Mouse (Mus musculus) lung, embryonic 16.5 days (tissue): ENCODE measurements around the gene Gm17018. TPM values are rescaled to one million over a fixed set of nuclear protein-coding genes. Genes with fewer than 3 reads are reported as not detected.
"Not testable (repeated sequence)": the region's sequence is repeated elsewhere in the genome, so short reads cannot be mapped to it uniquely, and the experiment has no call there.

Source experiments
- ATAC-seq: fragments of 200-750 bp; cut with Nextera tagmentation; 2 replicates; pipeline ENCODE4 v1.8.0; 2017; ENCODE audit warnings: low read depth, mild to moderate bottlenecking, moderate library complexity
- H3K27ac ChIP-seq: fragments of 300-500 bp; sonication (generic); 2 replicates; pipeline ENCODE4 v1.5.1; 2014; ENCODE audit warnings: mild to moderate bottlenecking, control low read depth, low read length
- H3K27me3 ChIP-seq: fragments of 300-500 bp; sonication (generic); 2 replicates; pipeline ENCODE4 v1.6.1; 2014; ENCODE audit warnings: low read depth, low read length, mixed read lengths; ENCODE audit not compliant: control insufficient read depth, insufficient read depth
- H3K36me3 ChIP-seq: fragments of 300-500 bp; sonication (generic); 2 replicates; pipeline ENCODE4 v1.6.1; 2014; ENCODE audit warnings: low read length; ENCODE audit not compliant: control insufficient read depth, insufficient read depth
- H3K4me1 ChIP-seq: fragments of 300-500 bp; sonication (generic); replicated peaks from 2 replicates; pipeline ENCODE4 v1.6.1; 2014; ENCODE audit warnings: low read length, mixed read lengths; ENCODE audit not compliant: control insufficient read depth, insufficient read depth
- H3K4me2 ChIP-seq: fragments of 300-500 bp; sonication (generic); 2 replicates; pipeline ENCODE4 v1.6.1; 2014; ENCODE audit warnings: low read depth, low read length, control low read depth
- H3K4me3 ChIP-seq: fragments of 300-500 bp; sonication (generic); 2 replicates; pipeline ENCODE4 v1.5.1; 2014; ENCODE audit warnings: mild to moderate bottlenecking, low read length, control low read depth
- H3K9ac ChIP-seq: fragments of 300-500 bp; sonication (generic); 2 replicates; pipeline ENCODE4 v1.6.1; 2014; ENCODE audit warnings: low read length, control low read depth
- H3K9me3 ChIP-seq: fragments of 300-500 bp; sonication (generic); 2 replicates; pipeline ENCODE4 v1.6.1; 2016; ENCODE audit warnings: low read length; ENCODE audit not compliant: control insufficient read depth
- WGBS: fragments of 180-500 bp; shearing (Covaris S2); extraction: QIAGEN DNeasy Blood & Tissue Kit; methylation state at CpG from one replicate; pipeline ENCODE4 v1.1.7; 2014; 5-methylcytosine and 5-hydroxymethylcytosine counted together
- polyA plus RNA-seq: library from polyadenylated mRNA; unstranded; fragments of >200 nt; fragmentation: Nextera tagmentation; extraction: Ambion mirVana; gene quantifications from 2 replicates; pipeline ENCODE4 v1.2.1, GENCODE M21; 2015

Gm17018 gene
- polyA plus RNA-seq, 1 experiment from 2014 or later, result 60.5 TPM

- no peaks in the 10 kb centered on the region for H3K36me3 ChIP-seq
- H3K4me2 ChIP-seq, result peak overlapping the region; percentile 84
- ATAC-seq, result peak; percentile 41; the same call in 1 of the 2 replicates
- under 1% methylated on average over 21 of the region's 26 CpGs for WGBS
- peaks cover 32% of the 10 kb centered on the region for H3K27me3 ChIP-seq
- no peak overlapping the region for H3K27ac ChIP-seq
- no peaks in the 10 kb centered on the region for H3K9me3 ChIP-seq
- H3K4me3 ChIP-seq, result peak overlapping the region; percentile 49
- peaks cover 14% of the 10 kb centered on the region for H3K4me1 ChIP-seq
- H3K9ac ChIP-seq, result peak overlapping the region; percentile 58
Observed at GRCm38 (mm10) chr19:45544152-45544924, 16.1 kb upstream of the Gm17018 start.

DNA sequence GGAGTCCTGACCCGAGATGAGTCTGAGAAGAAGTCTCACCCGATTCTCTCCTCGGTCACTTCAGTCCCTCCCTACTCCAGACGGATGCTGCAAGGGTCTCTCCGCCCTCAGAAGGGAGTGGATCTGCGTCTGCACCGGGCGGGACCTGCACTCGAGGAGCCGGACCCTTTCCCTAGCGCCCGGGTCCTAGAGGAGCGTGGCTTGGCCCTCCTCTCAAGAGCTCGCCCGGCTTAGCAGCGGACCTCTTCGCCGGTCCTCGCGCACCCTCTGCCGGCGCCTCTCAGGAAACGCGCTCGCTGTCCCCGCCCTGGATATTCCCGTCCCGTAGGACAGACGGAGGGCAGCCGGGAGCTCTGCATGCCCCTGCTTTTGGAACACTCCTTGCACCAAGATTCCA, 15.5 kb upstream of the Gm17018 start:
- WGBS, result under 1% methylated on average over 30 of the region's 30 CpGs
- H3K4me2 ChIP-seq, result peak overlapping the region; percentile 84
- H3K4me1 ChIP-seq, result peaks cover 14% of the 10 kb centered on the region
- H3K27me3 ChIP-seq, result peaks cover 32% of the 10 kb centered on the region
- H3K4me3 ChIP-seq, result peak overlapping the region; percentile 49
- H3K27ac ChIP-seq, result no peak overlapping the region
- no peaks in the 10 kb centered on the region for H3K9me3 ChIP-seq
- peak overlapping the region; percentile 58 for H3K9ac ChIP-seq
- no peaks in the 10 kb centered on the region for H3K36me3 ChIP-seq
- ATAC-seq, result peak; percentile 81

- not testable (repeated sequence) for H3K36me3 ChIP-seq, H3K9ac ChIP-seq, H3K9me3 ChIP-seq, H3K4me3 ChIP-seq, H3K4me2 ChIP-seq, H3K27me3 ChIP-seq, H3K27ac ChIP-seq
- 0 out of 2 replicates have a peak, but pooled peaks have one; percentile 22 for ATAC-seq
- peaks cover 15% of the 10 kb centered on the region for H3K4me1 ChIP-seq
Observed at GRCm38 (mm10) chr19:45548196-45548595, 12.2 kb upstream of the Gm17018 start.

GRCm38 (mm10) chr19:45549128-45549915, 11.1 kb upstream of the Gm17018 start:
- 80% methylated on average over 23 of the region's 23 CpGs for WGBS
- no peak for ATAC-seq
- Histone ChIP-seq H3K9ac (no peak overlapping the region), H3K27me3 (peaks cover 3% of the 10 kb centered on the region; the same call in 1 of the 2 replicates), H3K36me3 (peaks cover 16% of the 10 kb centered on the region), H3K4me3 (no peak overlapping the region), H3K4me2 (no peak overlapping the region), H3K27ac (no peak overlapping the region), H3K9me3 (no peaks in the 10 kb centered on the region), H3K4me1 (peaks cover 11% of the 10 kb centered on the region)

GRCm38 (mm10) chr19:45549948-45550347, 10.5 kb upstream of the Gm17018 start:
- Histone ChIP-seq H3K27me3 (peaks cover 3% of the 10 kb centered on the region; the same call in 1 of the 2 replicates), H3K4me2 (no peak overlapping the region), H3K9ac (no peak overlapping the region), H3K4me1 (peaks cover 5% of the 10 kb centered on the region; the same call in 1 of the 2 replicates), H3K4me3 (no peak overlapping the region), H3K36me3 (peaks cover 18% of the 10 kb centered on the region), H3K27ac (no peak overlapping the region), H3K9me3 (no peaks in the 10 kb centered on the region)
- no peak for ATAC-seq
- 64% methylated on average over 4 of the region's 4 CpGs for WGBS

- WGBS, result 36% methylated on average over 6 of the region's 6 CpGs
- Histone ChIP-seq H3K4me3 (no peak overlapping the region), H3K9ac (no peak overlapping the region), H3K27me3 (no peaks in the 10 kb centered on the region), H3K9me3 (no peaks in the 10 kb centered on the region), H3K27ac (0 out of 2 replicates have a peak overlapping the region, but pooled peaks have one; percentile 13), H3K4me1 (peaks cover 5% of the 10 kb centered on the region; the same call in 1 of the 2 replicates), H3K36me3 (peaks cover 18% of the 10 kb centered on the region), H3K4me2 (no peak overlapping the region)
- ATAC-seq, result peak; percentile 65
Observed at GRCm38 (mm10) chr19:45552187-45552586, 8.2 kb upstream of the Gm17018 start.

DNA sequence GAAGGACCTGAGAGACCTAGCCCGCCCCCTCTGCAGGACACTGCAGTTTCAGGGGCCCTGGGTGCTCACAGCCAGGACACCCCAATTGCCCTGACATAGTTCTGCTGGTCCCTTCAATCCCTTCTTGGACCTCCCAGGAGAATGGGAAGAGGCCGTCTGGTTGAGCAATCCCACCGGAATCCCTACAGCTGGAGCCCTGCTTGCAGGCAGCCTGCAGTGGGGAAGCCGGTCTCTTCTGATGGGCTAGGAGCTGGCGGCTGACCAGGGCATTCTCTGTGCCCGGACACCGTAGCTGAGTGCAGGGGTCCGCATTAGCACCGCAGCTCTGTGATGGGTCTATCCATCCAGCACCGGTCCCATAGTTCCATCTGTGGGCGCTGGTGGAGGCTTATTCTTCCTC, 6.3 kb upstream of the Gm17018 start:
- no peaks in the 10 kb centered on the region for H3K27me3 ChIP-seq
- no peak overlapping the region for H3K9ac ChIP-seq
- ATAC-seq, result no peak
- no peak overlapping the region for H3K27ac ChIP-seq
- peaks cover 20% of the 10 kb centered on the region for H3K36me3 ChIP-seq
- H3K4me2 ChIP-seq, result no peak overlapping the region
- 89% methylated on average over 11 of the region's 11 CpGs for WGBS
- H3K9me3 ChIP-seq, result no peaks in the 10 kb centered on the region
- no peak overlapping the region for H3K4me3 ChIP-seq
- peaks cover 5% of the 10 kb centered on the region; the same call in 1 of the 2 replicates for H3K4me1 ChIP-seq

DNA sequence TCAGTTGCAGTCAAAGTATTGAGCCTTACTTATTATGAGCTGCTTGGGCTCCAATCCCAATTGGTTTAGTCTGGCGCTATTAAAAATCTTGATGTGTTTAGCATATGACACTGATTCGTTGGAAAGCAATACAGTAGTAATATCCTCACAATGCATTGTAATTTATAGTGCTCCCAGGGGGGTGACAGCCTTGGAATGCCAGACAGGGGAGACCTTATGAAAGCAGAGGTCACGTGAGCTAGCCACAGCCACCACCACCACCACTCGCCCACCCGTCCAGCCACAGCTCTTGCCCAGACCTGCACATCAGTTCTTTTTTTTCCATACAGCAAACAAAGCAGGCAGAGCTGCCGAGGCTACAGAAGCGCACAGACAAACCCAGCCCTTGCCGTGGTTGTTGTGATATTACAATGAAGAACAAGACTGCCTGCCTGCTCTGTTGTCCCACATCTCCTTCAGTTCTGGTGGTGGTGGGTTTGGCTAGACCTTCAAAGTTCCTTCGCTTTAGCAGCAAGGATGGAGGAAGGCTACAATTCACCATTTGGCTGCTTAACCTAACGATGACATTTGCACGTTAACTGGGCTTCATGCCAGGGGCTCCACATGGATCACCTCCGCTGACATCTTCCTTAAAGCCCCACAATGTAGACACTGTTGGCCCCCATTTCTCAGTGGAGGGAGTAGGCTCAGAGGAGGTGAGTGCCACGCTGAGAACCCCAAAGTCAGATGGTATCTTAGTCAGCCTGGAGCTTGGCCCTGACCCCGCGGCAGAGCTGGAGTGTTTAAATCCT, 5.7 kb downstream of the Gm17018 start:
- H3K4me3 ChIP-seq, result no peak overlapping the region
- no peak for ATAC-seq
- H3K27ac ChIP-seq, result no peak overlapping the region
- no peak overlapping the region for H3K4me2 ChIP-seq
- no peaks in the 10 kb centered on the region for H3K9me3 ChIP-seq
- H3K36me3 ChIP-seq, result no peaks in the 10 kb centered on the region
- H3K9ac ChIP-seq, result no peak overlapping the region
- H3K27me3 ChIP-seq, result no peaks in the 10 kb centered on the region
- 0 out of 2 replicates have a peak, but pooled peaks cover 4% of the 10 kb centered on the region for H3K4me1 ChIP-seq
- WGBS, result 44% methylated on average over 15 of the region's 15 CpGs
